Mouse (Mus musculus) spleen, adult 2 months (tissue): Measurements from ENCODE around the gene Pde2a.

Experiments
- CTCF ChIP-seq: fragments of 200-500 bp; IDR thresholded peaks from 2 replicates; pipeline ENCODE4 v1.5.1; 2011; ENCODE audit warnings: mild to moderate bottlenecking, inconsistent platforms; ENCODE audit not compliant: insufficient read depth, insufficient read length, insufficient replicate concordance; ENCODE audit errors: extremely low read depth
- POLR2A ChIP-seq: fragments of 200-500 bp; IDR thresholded peaks from 2 replicates; pipeline ENCODE4 v1.6.1; 2011; ENCODE audit warnings: low read depth, low read length, inconsistent platforms

GRCm38 (mm10) chr7:101481872-101482498 is 60.5 kb downstream of the Pde2a start:
- TF ChIP-seq CTCF (no peak), POLR2A (no peak)
